Mouse (Mus musculus) lung, adult 2 months (tissue): ENCODE measurements around the gene Senp6. TPM values are rescaled to one million over a fixed set of nuclear protein-coding genes. Genes with fewer than 3 reads are reported as not detected.

Experiments used
- DNase-seq: peaks from one replicate; pipeline ENCODE4 v3.0.0; 2022
- H3K4me1 ChIP-seq: fragments of 200-500 bp; 2 replicates; pipeline ENCODE4 v1.6.1; 2011; ENCODE audit warnings: low read length; ENCODE audit not compliant: control insufficient read depth, insufficient read depth
- H3K4me3 ChIP-seq: fragments of 200-500 bp; replicated peaks from 2 replicates; pipeline ENCODE3; 2011; ENCODE audit warnings: low read depth, mild to moderate bottlenecking, control low read depth, low read length; ENCODE audit errors: extremely low read depth
- CTCF ChIP-seq: fragments of 200-500 bp; IDR thresholded peaks from 2 replicates; pipeline ENCODE4 v1.5.1; 2011; ENCODE audit warnings: mild to moderate bottlenecking, low read length, control low read depth; ENCODE audit not compliant: insufficient read depth
- POLR2A ChIP-seq: fragments of 200-500 bp; IDR thresholded peaks from 2 replicates; pipeline ENCODE4 v1.6.1; 2011; ENCODE audit warnings: low read depth, mild to moderate bottlenecking, control low read depth, low read length, borderline replicate concordance; ENCODE audit errors: extremely low read depth
- WGBS: fragments of 180-500 bp; shearing (Covaris S2); methylation state at CpG from one replicate; pipeline ENCODE4 v1.1.7; 2018; 5-methylcytosine and 5-hydroxymethylcytosine counted together
- polyA plus RNA-seq: library from polyadenylated mRNA; depleted of rRNA; stranded (reverse); fragments of >200 nt; gene quantifications from 2 replicates; pipeline ENCODE4 v1.2.3, GENCODE M21; 2012

The Senp6 gene
- polyA plus RNA-seq, 1 experiment, result 25.3 TPM

GRCm38 (mm10) chr9:80149594-80149993 is 82.9 kb downstream of the Senp6 start:
- 74% methylated on average over 5 of the region's 5 CpGs for WGBS
- TF ChIP-seq CTCF (no peak), POLR2A (no peak)
- Histone ChIP-seq H3K4me1 (no peaks in the 10 kb centered on the region), H3K4me3 (no peak overlapping the region)
- DNase-seq, result no peak

GRCm38 (mm10) chr9:80155277-80155676 is 88.6 kb downstream of the Senp6 start:
- DNase-seq, result peak; percentile 36
- no peak for TF ChIP-seq CTCF
- TF ChIP-seq POLR2A, result no peak
- H3K4me1 ChIP-seq, result no peaks in the 10 kb centered on the region
- WGBS, result 48% methylated on average over 5 of the region's 5 CpGs
- H3K4me3 ChIP-seq, result no peak overlapping the region

GRCm38 (mm10) chr9:80156780-80157179 is 90.1 kb downstream of the Senp6 start:
- DNase-seq, result no peak
- WGBS, result 69% methylated on average over 5 of the region's 5 CpGs
- TF ChIP-seq POLR2A (no peak), CTCF (no peak)
- no peak overlapping the region for H3K4me3 ChIP-seq
- no peaks in the 10 kb centered on the region for H3K4me1 ChIP-seq

GRCm38 (mm10) chr9:80157840-80158465 is 91.2 kb downstream of the Senp6 start:
- H3K4me1 ChIP-seq, result no peaks in the 10 kb centered on the region
- WGBS, result 77% methylated on average over 12 of the region's 12 CpGs
- TF ChIP-seq POLR2A (no peak), CTCF (no peak)
- H3K4me3 ChIP-seq, result no peak overlapping the region
- DNase-seq, result no peak

GRCm38 (mm10) chr9:80158937-80159336 is 92.2 kb downstream of the Senp6 start:
- DNase-seq, result no peak
- H3K4me3 ChIP-seq, result no peak overlapping the region
- no peaks in the 10 kb centered on the region for H3K4me1 ChIP-seq
- TF ChIP-seq POLR2A (no peak), CTCF (no peak)
- WGBS, result 86% methylated on average over 5 of the region's 5 CpGs

- WGBS, result 74% methylated on average over 4 of the region's 4 CpGs
- no peak overlapping the region for H3K4me3 ChIP-seq
- no peak for DNase-seq
- no peak for TF ChIP-seq POLR2A
- H3K4me1 ChIP-seq, result no peaks in the 10 kb centered on the region
Measured at GRCm38 (mm10) chr9:80161451-80161850, 94.7 kb downstream of the Senp6 start.

- DNase-seq, result no peak
- Histone ChIP-seq H3K4me3 (no peak overlapping the region), H3K4me1 (no peaks in the 10 kb centered on the region)
- WGBS, result 73% methylated on average over 4 of the region's 4 CpGs
- no peak for TF ChIP-seq CTCF
- TF ChIP-seq POLR2A, result no peak
Measured at GRCm38 (mm10) chr9:80163126-80163723, 96.5 kb downstream of the Senp6 start.

GRCm38 (mm10) chr9:80164191-80164590 is 97.5 kb downstream of the Senp6 start:
- WGBS, result 4% methylated on average over 13 of the region's 13 CpGs
- Histone ChIP-seq H3K4me3 (peak overlapping the region; percentile 97), H3K4me1 (no peaks in the 10 kb centered on the region)
- no peak for DNase-seq
- TF ChIP-seq CTCF (no peak), POLR2A (no peak)

- 1% methylated on average over 68 of the region's 69 CpGs for WGBS
- Histone ChIP-seq H3K4me1 (no peaks in the 10 kb centered on the region), H3K4me3 (peak within 1 kb of the TSS; percentile 97)
- TF ChIP-seq CTCF, result no peak
- TF ChIP-seq POLR2A, result peak; percentile 94
- DNase-seq, result peak; percentile 95
Measured at GRCm38 (mm10) chr9:80164611-80165474, 98.1 kb downstream of the Senp6 start, which contains the start of gene Myo6. TSS of gene Myo6 (plus strand) at chr9:80165031.

- Histone ChIP-seq H3K4me1 (no peaks in the 10 kb centered on the region), H3K4me3 (peak overlapping the region; percentile 88)
- 12% methylated on average over 9 of the region's 9 CpGs for WGBS
- DNase-seq, result no peak
- TF ChIP-seq CTCF (no peak), POLR2A (no peak)
Measured at GRCm38 (mm10) chr9:80165690-80166089, 99.0 kb downstream of the Senp6 start.
